Mouse (Mus musculus): ENCODE results near the gene Zmiz1.
A peak's percentile ranks its signal among the peaks of the same experiment; 100 is the strongest.

The Zmiz1 gene

DNA sequence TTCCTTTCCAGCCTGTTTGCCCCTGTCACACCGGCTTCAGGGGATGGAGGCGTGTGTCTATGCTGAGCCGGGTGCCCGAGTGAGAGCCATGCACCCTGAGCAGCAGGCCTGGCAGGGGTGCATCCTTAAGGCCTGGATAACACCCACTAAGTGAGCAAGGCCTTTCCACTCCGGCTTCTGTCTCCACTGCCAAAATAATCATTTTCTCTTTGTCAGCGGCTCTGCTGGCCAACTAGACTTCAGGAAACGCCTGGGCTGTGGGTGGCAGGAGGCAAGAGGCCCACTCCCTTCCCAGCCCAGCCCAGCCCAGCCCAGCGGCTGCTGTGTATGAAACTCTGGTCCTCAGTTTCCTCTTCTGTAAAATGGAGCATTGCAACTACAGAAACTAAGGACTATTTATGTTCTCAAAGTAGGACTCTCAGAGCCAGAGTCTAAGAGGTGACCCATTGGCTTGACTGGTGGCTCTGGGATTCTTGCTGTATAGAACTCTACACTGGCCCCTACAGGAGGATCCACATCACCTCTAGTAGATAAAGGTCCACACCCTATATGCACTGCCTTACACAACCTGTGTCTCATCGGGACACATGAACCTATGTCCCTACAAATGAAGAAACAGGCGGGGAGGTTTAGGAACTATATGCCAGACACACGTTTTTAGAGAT, 76.1 kb downstream of the Zmiz1 start:
- no peak for DNase-seq (ENCODE audit: low spot score in 2 of 2)

DNA sequence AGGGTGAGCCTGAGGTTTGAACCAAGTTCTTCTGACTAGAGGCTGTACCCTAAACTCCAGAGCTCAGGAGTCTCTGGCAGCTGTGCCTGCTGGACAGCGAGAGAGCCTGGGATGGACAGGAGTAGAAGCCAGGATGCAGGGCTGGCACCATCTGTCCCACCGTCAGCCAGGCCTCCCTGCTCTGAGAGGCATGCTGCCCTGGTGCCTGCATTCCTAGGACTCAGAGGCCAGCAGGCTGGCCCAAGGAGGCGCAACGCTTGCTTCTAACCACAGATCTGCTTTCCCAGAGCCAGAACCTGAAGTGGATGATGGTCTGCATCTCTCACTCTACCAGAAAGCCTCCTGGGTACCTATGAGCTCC, 76.6 kb downstream of the Zmiz1 start:
- no peak for DNase-seq (ENCODE audit: low spot score in 2 of 2)

DNA sequence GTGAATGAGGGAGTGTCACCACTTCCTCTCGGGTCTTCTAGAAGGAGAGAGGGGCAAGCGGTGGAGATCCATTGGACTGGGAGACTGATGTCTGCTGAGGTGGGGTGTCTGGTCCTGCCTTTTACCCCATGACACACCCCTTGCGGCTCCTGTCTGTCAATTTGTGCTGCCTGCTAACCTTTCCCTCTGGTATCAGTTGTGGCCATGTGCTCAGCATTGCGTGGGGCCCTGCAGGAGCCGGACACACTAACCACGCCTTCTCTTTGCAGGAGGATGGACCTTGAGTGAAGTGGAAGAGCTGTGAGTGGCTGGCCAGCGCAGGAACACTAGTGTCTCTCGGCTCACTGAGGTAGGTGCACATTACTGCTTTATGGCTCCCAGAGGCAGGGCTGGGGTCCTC, 77.5 kb downstream of the Zmiz1 start:
- no peak for DNase-seq (ENCODE audit: low spot score in 2 of 2)

DNA sequence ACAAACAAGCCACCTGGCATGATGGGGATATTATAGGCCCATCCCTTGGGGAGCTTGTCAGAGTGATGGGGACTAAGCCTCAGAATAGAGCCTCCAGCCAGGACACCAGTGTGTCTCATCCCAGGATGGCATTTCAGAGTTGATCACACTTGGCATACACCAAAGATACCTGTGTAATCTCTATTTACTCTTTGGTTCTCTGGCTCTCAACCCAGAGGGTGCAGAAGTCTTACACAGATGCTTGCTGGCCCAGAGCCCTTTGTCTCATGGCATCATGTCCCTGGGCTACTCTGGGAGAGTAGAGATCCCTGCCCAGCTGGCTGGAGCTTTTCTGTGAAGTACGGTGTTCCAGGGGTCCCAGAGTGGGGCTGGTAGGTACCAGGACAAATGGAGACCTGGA, 78.4 kb downstream of the Zmiz1 start:
- no peak for DNase-seq (ENCODE audit: low spot score in 2 of 2)

DNA sequence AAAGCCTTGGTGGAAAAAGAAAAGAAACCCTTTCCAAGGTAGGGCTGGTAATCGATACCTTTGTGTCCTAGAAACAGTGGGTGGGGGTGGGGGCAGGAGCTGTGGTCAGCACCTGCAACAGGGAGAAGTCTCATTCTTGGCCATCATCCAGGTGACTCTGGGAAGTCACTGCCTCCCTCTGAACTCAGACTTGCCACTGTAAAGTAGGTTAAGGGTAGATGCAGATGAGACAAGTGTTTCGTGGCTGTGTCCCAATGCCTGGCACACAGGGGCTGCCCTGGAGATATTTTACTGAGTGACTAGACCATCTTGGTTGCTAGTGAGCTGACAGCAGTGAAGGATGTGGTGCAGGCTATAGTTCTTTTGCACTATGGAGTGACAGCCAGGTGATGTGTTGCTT, 79.5 kb downstream of the Zmiz1 start:
- DNase-seq (ENCODE audit: low spot score in 2 of 2) = no peak

DNA sequence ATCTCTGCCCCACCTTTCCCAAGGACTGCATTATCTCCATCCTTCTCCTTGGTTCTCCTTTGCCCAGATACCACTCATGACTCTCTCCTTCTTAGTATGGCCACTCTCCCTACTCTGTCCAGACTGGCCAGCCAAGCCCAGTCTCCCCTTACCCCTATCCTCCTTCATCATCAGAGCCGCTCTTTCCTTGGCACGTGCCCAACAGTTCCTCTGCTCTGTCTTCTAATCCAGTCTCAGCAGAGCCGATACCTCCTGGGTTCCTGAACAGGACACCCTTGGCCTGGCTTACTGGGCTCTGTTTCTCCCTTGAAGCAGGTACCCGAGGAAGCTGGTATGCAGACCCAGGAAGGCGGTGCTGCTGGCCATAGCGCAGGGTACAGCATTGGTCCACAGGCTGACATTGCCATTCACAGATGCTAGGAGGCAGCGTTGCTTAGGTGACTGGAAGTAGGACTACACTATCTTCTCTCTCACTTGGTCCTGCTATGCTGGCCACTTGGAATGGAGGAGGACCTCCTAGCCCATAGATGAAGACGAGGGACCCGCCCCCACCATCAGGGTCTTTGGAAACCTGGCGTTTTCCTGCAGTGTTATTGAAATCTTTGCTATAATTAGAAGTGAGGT, 80.6 kb downstream of the Zmiz1 start:
- DNase-seq (ENCODE audit: low spot score in 2 of 2) = no peak

DNA sequence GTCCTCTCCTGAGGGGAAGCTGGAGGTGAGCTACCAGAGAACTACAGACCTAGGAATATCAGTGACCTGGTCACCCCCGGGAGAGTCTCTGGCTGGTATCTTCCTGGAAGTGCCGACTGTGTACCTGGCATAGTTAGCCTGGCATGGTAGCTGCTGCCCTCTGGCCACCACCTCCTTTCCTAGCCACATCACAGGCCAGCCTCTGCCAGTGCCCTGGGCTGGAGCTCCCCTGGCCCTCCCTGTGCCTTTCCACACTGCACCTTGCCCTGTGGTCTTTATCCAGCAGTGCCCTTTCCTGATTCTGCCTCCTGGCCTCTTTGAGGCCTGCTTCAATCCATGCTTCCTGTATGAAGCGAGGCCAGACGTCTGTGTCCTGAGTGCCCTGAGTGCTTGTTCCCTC, 81.2 kb downstream of the Zmiz1 start:
- no peak for DNase-seq (ENCODE audit: low spot score in 2 of 2)

DNA sequence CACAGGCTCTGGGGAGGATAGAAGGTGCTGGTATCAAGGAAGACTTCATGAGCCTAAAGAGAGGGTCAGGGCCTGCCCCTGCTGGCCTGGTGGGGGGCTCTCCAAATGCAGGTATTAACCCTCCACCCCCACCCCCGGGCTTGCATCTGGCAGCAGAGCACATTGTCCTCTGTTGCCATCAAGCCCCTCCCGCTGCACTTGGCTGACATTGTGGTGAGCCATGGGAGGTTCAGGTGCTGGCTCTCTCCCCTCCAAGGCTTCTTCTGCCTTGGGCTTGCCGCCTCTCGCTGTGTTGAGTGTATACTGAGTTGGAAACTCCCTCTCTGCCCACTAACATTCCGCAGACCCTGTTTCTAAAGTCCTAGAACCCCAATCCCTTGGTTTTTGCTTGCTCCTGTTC, 82.2 kb downstream of the Zmiz1 start:
- DNase-seq (ENCODE audit: low spot score in 2 of 2) = no peak

DNA sequence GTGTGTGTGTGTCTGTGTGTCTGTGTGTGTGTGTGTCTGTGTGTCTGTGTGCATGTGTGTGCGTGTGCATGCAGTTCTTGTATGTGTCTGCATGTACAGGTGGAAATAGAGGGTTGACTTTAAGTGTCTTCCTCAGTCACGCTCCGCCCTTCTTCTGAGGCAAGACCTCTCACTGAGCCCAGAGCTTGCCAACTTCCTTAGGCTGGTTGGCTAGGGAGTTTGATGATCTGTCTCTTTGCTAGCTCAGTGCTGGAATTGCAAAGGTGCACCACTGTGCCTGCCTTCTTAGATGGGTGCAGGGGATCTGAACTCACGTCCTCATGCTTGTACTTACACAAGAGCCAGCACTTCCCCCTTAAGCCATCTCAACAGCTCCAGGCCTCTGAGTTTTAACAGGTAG, 84.1 kb downstream of the Zmiz1 start:
- no peak for DNase-seq (ENCODE audit: low spot score in 2 of 2)

DNA sequence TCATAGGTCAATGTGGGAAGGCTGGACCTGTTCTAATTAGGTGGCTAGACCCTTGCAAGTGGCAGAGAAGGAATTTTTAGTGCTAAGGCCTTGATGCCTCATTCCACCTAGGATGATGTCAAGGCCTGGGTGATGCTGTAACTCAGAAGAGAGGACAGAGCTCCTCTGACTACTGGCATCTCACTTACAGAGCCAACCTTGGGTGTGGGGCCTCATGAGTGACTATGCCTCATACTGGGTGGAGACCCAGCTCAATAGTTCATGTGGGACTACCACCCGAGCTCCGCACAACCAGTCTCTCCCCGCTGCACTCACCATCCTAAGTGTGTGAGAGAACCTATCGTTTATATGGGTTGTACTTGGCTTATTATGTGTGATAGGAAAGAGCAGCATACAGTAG, 84.9 kb downstream of the Zmiz1 start:
- no peak for DNase-seq (ENCODE audit: low spot score in 2 of 2)

DNA sequence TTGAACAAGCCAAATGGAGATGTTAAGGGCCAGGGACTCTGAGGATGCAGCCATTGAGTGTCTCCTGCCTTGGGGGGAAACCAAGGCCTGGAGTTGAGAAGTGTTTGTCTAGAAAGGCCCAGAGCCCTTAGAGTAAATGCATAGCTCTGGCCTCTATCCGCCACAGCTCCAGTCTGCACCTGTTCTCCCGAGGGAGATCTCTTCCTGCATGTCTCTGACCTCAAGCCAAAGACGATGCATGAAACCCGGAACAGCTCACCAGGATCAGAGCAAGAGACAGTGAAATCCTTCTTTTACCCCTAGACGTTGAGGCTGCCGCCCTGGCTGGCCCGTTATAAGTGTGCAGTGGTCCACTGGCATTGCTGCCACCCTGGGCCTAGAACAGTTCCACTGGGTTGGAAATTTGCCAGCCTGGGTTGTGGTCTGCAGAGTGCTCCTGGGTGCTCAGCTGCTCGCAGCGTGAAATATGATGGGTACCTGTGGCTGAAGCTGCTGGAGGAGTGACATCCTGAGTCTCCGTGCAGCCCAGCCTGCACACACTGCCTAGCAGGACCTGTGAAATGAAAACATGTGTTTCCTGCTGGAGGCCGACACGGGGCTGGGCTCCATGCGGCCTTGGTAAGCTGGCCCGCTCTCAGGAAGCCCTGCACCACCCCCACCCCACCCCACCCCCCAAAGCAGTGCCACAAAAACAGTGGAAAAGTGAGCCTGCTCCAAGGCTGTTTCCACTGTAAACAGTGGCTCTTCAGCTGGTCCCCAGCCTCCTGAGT, 88.1 kb downstream of the Zmiz1 start:
- DNase-seq (ENCODE audit: low spot score in 2 of 2) = no peak

DNA sequence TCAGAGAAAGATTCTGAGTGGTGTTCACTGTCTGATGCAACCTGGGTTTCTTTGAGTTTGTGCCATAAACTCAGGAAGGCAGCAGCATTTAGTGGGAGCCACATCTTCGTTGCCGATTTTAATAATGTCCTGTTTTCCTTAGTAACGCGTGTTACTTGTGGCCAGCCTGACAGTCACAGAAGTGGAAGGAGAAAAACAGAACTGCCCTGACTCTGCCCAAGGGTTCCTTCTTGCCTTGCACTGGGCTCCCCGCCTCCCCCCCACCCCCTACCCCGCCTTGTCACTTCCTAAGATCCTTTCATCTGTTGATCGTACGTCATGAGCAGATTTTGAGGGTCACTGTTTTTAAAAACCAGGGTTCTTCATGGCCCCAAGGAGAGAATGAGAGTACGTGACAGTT, 88.9 kb downstream of the Zmiz1 start:
- DNase-seq (ENCODE audit: low spot score in 2 of 2) = no peak

DNA sequence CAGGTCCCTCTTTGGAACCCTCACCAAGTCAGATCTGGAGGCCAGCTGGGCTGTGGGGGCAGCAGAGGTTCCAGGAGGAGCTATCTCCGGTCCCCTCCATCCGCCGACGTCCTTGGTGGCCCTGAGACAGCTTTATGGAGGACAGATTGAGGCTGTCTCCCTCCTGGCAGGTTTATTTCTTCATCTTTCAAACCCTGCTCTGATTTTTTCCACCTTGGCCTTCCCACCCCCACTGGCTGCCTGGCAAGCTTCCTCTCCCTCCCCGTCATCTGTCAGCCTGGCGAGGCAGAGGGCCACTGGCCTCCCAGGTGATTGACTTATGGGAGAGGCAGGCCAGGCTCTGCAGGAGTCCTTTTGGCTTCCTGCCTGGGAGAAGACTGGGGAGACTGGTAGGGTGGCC, 89.7 kb downstream of the Zmiz1 start:
- no peak for DNase-seq (ENCODE audit: low spot score in 2 of 2)

DNA sequence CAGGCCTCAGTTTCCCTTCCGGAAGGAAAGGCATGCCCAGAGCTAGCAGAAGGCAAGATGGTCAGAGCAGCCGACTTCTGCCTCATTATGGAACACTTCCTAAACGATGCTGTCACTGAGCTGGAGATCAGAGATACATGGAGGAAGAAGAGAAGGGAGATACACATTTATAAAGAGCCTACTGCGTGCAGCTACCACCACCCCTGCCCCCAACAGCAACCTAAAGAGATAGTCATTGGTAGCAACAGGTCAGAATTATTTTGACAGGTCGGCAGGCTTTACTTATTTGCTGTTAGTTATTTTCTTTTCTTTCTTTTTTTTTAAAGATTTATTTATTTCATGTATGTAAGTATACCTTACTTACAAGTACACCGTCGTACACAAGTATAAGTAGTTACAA, 90.1 kb downstream of the Zmiz1 start:
- DNase-seq (ENCODE audit: low spot score in 2 of 2) = no peak

DNA sequence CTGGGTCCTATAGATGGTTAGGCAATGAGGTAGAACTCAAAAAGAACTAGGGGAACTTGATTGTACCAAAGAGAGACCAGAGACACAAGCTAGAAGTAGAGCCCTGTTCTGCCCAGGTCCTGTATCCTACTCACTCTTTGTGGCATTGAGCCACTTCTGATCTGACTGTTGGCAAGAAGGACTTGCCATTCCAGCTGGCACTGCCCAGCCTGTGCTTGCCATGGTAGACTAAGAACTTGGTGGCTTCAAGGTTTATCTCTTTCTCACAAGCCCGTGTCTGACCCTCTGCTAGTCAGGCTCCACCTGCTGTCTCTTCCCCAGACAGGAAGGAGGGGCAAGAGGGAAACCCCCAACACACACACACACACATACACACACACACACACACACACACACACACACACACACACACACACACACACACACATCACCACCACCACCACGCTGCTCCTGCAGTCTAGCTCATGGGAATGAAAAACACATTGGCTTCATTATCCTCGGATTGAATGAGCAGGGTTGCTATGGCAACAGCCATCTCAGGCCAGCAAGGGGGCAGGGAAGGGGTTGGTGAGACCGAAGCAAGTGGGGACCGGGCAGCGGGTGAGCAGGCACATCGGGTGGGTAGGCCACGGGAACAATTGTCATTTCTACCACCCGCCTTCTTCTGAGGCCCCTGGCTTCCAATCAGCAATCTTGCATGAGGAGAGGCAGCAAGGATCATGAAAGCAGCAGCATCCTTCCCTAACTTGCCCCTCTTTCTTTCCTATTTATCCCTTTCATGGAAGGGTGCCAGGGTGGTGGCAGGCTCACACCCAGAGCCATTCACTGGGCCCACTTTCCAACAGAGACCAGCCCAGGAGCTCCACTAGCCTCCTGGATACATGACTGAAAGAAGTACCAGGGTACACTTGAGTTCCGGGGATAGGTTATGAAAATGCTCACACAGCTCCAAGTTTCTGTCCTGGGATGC, 91.2 kb downstream of the Zmiz1 start:
- peak; percentile 48 to 49 for DNase-seq (ENCODE audit: low spot score in 2 of 2)

DNA sequence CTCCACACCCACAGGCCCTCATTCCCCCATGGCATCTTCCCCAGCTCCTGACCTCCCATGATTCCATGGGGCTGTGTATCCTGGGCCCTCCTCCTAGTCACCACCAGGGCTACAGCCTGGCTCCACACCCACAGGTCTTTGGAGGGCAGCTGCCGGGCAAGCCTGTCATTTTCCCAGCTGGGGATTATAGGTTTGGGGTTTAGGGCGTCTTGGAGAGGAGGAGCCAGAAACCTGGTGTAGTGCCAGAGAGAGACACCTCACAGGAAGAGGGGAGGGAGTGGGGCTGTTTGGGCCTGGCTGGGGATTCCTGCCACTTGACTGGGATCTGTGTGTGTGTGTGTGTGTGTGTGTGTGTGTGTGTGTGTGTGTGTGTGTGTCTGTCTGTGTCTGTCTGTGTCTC, 92.7 kb downstream of the Zmiz1 start:
- DNase-seq (ENCODE audit: low spot score in 2 of 2) = no peak

DNA sequence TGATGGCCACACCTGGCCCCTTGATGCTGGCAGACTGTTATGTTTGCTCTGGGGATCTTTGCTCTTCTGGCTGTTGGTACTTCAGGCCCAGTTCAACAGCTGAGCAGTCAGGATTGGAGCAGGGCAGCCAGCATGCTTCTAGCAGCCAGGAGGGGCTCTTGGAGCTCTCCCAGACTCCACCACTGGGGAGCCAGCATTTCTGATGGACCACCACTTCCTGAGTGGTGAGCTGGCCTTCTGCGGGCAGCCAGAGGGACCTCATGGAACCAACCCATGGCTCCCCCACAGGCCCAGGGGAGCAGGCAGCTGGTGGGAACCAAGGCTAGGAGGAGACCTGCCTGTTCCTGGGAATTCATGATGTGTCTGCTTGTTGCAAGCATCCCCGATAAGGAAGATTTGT, 94.4 kb downstream of the Zmiz1 start:
- DNase-seq (ENCODE audit: low spot score in 2 of 2) = no peak

DNA sequence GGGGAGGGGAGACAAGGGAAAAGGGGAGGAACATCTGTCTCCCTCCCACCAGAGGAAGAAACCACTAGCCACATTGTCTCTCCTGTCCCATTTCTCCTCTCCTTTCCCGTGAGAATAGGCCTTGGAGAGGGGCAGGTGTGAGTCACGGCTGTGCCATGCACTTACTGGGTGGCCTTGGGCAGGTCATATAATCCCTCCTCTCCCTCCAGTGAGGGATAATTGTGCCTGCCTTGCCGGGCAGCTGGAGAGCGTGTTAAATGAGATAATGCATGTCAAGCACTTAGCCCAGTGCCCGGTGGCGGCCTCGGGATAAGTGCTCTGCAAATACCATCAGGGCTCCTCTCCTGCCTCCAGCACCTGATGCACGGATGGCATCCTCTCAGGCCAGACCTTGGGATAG, 95.8 kb downstream of the Zmiz1 start:
- no peak for DNase-seq (ENCODE audit: low spot score in 2 of 2)

DNA sequence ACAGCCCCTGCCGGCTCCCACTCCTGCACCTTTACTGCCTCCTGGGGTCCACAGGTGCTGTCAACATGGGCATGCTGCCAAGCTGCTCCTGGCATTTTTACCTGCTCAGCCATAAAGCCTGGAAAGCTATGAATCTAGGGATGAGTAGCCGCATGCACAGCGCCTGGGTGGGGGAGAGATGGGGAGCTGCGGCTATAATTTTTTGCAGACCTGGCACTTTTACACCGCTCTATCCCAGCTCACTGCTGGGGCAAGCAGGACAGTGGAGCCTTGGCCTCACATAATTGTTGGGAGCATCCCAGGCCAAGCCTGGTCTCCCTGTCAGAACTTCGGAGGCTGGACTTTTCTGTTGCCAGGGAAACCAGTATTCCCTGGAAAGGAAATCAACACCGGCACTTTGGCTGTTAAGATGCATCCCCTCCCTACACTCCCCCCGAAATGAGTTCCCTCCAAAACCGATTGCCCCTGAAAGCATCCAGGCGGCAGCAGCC, 96.4 kb downstream of the Zmiz1 start:
- no peak for DNase-seq (ENCODE audit: low spot score in 2 of 2)

DNA sequence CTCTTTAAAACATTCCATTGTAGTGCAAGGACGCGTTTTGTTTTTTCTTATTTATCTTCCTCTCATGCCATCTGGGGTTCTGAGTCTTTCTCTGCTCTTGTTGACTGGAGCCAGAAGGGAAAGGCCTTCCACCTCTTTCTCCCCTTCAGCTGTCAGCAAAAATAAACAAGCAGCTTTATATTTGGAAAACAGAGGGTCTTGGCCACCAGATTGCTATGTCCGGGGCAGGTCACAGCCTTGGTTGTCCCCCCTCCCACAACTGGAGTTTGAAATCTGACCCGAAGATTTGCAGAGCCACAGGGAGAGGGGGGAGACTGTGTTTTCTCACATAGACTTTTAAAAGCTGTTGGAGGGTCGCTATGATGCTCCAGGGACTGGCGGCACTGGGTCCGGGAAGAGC, 96.9 kb downstream of the Zmiz1 start:
- DNase-seq (ENCODE audit: low spot score in 2 of 2) = no peak

DNA sequence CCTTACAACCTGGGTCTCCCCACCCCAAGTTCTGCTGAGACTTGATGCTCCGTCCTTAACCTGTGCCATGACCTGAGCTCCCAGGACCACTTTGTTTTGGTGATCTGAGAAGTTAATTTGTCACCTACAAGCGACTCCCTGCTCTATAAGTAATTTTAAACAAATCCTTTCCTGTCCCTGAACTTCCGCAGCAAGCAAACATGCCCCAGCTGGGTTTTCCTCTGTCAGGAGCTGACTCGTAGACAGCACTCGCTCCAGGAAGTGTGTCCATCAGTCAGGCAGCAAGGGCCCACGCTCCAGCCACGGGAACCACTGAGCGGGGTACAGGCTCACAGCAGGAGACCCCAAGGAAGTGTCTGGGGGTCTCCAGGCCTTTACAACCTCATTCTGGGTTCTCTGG, 98.0 kb downstream of the Zmiz1 start:
- DNase-seq (ENCODE audit: low spot score in 2 of 2) = no peak

DNA sequence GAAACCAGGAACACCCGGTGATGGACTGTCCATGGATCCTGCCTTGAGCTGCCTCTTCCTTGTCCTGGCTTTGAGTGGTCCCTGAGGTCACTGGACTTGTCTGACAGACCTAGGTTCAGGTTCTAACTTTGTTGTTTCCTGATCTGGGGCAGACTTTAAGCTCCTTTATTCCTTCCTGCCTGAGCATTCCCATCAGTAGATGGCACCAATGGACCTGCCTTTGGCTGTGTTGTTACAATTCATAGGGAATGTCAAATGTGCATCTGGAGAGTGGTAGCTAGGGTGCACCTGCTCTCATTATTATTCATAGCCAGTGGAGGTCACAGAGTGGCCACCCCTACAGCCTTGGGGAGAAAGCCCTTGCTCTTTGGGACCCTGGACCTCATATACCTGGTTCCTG, 99.5 kb downstream of the Zmiz1 start:
- no peak for DNase-seq (ENCODE audit: low spot score in 2 of 2)
